ENCODE assay signal across 18 mouse cellular contexts in genomic region chr4:51560100-51560499, GRCm38 (mm10).
"Had no signal": no experiment of that assay in that cellular context is flagged by ENCODE, and none has a peak within 500 bp of the region (broad histone marks: within the 10 kb centered on the region; RNA-seq: fewer than 3 reads in every experiment).

No protein-coding gene starts in this region.

- H3K9me3 ChIP-seq: kidney, embryonic 15.5 days; liver, embryonic 12.5 days; liver, embryonic 15.5 days; midbrain, embryonic 13.5 days had no signal

- H3K4me3 ChIP-seq: kidney, embryonic 15.5 days; layer of hippocampus, adult 2 months; liver, embryonic 12.5 days; liver, embryonic 15.5 days; midbrain, embryonic 13.5 days had no signal

- DNase-seq: kidney, adult 11 months; kidney, adult 8-10 months; kidney, postnatal 14 days; layer of hippocampus, adult 9-11 months; layer of hippocampus, postnatal 36 days; left cerebral cortex, postnatal 4 days; liver; lung, adult 18-20 months; lung, postnatal 14 days; thymus, postnatal 25 days had no signal

- H3K27me3 ChIP-seq: kidney, embryonic 15.5 days; liver, embryonic 12.5 days; liver, embryonic 15.5 days; midbrain, embryonic 13.5 days had no signal

- H3K9ac ChIP-seq: kidney, embryonic 15.5 days; liver, embryonic 12.5 days; liver, embryonic 15.5 days; midbrain, embryonic 13.5 days had no signal

- H3K36me3 ChIP-seq: kidney, embryonic 15.5 days; liver, embryonic 12.5 days; liver, embryonic 15.5 days; midbrain, embryonic 13.5 days had no signal

- H3K4me2 ChIP-seq: kidney, embryonic 15.5 days; liver, embryonic 12.5 days; liver, embryonic 15.5 days; midbrain, embryonic 13.5 days had no signal

- ATAC-seq: hindbrain, postnatal 0 days; inflammation-experienced regulatory T-cells, adult 6 months; liver, embryonic 12.5 days; midbrain, embryonic 13.5 days had no signal

- H3K4me1 ChIP-seq: kidney, embryonic 15.5 days; liver, embryonic 12.5 days; liver, embryonic 15.5 days; midbrain, embryonic 13.5 days had no signal

- H3K27ac ChIP-seq: hindbrain, postnatal 0 days; kidney, embryonic 15.5 days; layer of hippocampus, adult 2 months; liver, embryonic 12.5 days; liver, embryonic 15.5 days; macrophage; midbrain, embryonic 13.5 days had no signal
